Mouse (Mus musculus): ENCODE measurements around the gene Srsf10. TPM values are rescaled to one million over a fixed set of nuclear protein-coding genes. Genes with fewer than 3 reads are reported as not detected.

Gene Srsf10
- total and polyA plus RNA-seq, 2 experiments from 2014 or later: 61.0 to 147 TPM

GRCm38 (mm10) chr4:135882023-135882422, 26.5 kb downstream of the Srsf10 start:
- Histone ChIP-seq H3K27ac (no peak overlapping the region), H3K4me2 (ENCODE audit: low read depth, low read length) (no peak overlapping the region), H3K9ac (replicated peaks; ENCODE audit: low read length) (no peak overlapping the region), H3K36me3 (ENCODE audit: insufficient read depth, low read length) (no peaks in the 10 kb centered on the region), H3K9me3 (ENCODE audit: low read length) (no peaks in the 10 kb centered on the region), H3K4me3 (ENCODE audit: low read length) (no peak overlapping the region), H3K4me1 (ENCODE audit: insufficient read depth, low read length) (peaks cover under 1% of the 10 kb centered on the region; the same call in 1 of the 2 replicates), H3K27me3 (ENCODE audit: insufficient read depth, low read length) (no peaks in the 10 kb centered on the region)
- no peak for DNase-seq (ENCODE audit: low spot score)
- no peak for TF ChIP-seq CTCF (IDR thresholded peaks at IDR 0.05; ENCODE audit: low read depth)
- 84% methylated on average over 6 of the region's 6 CpGs for WGBS
- no peak for ATAC-seq

DNA sequence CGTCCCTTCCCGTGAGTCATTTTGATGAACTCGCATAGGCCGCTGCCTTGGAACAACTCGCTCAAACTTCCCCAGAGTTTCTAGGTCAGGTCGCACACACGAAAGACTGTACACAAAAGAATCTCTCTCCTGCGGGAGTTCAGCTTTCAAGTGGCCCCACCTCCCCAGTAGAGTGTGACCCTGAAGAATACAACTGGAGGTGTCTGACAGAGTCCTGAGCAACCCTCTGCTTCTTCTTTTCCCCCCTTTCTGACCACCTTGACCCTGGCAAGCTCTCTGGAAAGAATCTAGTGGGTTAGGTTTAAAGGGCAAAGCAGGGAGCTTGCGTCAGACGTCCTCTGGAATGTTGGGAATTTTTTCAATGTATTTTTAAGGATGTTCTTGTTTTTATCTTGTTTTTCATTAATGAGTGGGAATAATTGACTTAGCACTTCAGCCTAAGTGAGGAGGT, 27.9 kb downstream of the Srsf10 start:
- Histone ChIP-seq H3K36me3 (ENCODE audit: insufficient read depth, low read length) (no peaks in the 10 kb centered on the region), H3K4me3 (ENCODE audit: low read length) (no peak overlapping the region), H3K27me3 (ENCODE audit: insufficient read depth, low read length) (no peaks in the 10 kb centered on the region), H3K9ac (replicated peaks; ENCODE audit: low read length) (no peak overlapping the region), H3K4me1 (ENCODE audit: insufficient read depth, low read length) (no peaks in the 10 kb centered on the region), H3K27ac (no peak overlapping the region), H3K4me2 (ENCODE audit: low read depth, low read length) (no peak overlapping the region), H3K9me3 (ENCODE audit: low read length) (no peaks in the 10 kb centered on the region)
- TF ChIP-seq CTCF (IDR thresholded peaks at IDR 0.05; ENCODE audit: low read depth): no peak
- DNase-seq (ENCODE audit: low spot score) (no peak), ATAC-seq (no peak)
- 41% methylated on average over 10 of the region's 10 CpGs for WGBS

GRCm38 (mm10) chr4:135883881-135884516, 28.5 kb downstream of the Srsf10 start:
- H3K4me3 ChIP-seq (ENCODE audit: low read length): no peak overlapping the region
- no peak overlapping the region for H3K9ac ChIP-seq (replicated peaks; ENCODE audit: low read length)
- H3K9me3 ChIP-seq (ENCODE audit: low read length): no peaks in the 10 kb centered on the region
- H3K27ac ChIP-seq: no peak overlapping the region
- no peak for ATAC-seq
- no peaks in the 10 kb centered on the region for H3K4me1 ChIP-seq (ENCODE audit: insufficient read depth, low read length)
- TF ChIP-seq CTCF (IDR thresholded peaks at IDR 0.05; ENCODE audit: low read depth): no peak
- no peak for DNase-seq (ENCODE audit: low spot score)
- no peaks in the 10 kb centered on the region for H3K36me3 ChIP-seq (ENCODE audit: insufficient read depth, low read length)
- WGBS: 56% methylated on average over 7 of the region's 7 CpGs
- H3K27me3 ChIP-seq (ENCODE audit: insufficient read depth, low read length): no peaks in the 10 kb centered on the region
- H3K4me2 ChIP-seq (ENCODE audit: low read depth, low read length): no peak overlapping the region

- H3K27me3 ChIP-seq (ENCODE audit: insufficient read depth, low read length): no peaks in the 10 kb centered on the region
- H3K9ac ChIP-seq (replicated peaks; ENCODE audit: low read length): no peak overlapping the region
- WGBS: 51% methylated on average over 6 of the region's 6 CpGs
- H3K4me2 ChIP-seq (ENCODE audit: low read depth, low read length): no peak overlapping the region
- H3K27ac ChIP-seq: no peak overlapping the region
- no peaks in the 10 kb centered on the region for H3K36me3 ChIP-seq (ENCODE audit: insufficient read depth, low read length)
- TF ChIP-seq CTCF (IDR thresholded peaks at IDR 0.05; ENCODE audit: low read depth): no peak
- no peak overlapping the region for H3K4me3 ChIP-seq (ENCODE audit: low read length)
- DNase-seq (ENCODE audit: low spot score) (no peak), ATAC-seq (no peak)
- no peaks in the 10 kb centered on the region for H3K4me1 ChIP-seq (ENCODE audit: insufficient read depth, low read length)
- no peaks in the 10 kb centered on the region for H3K9me3 ChIP-seq (ENCODE audit: low read length)
Measured at GRCm38 (mm10) chr4:135884531-135884930, 29.0 kb downstream of the Srsf10 start.

DNA sequence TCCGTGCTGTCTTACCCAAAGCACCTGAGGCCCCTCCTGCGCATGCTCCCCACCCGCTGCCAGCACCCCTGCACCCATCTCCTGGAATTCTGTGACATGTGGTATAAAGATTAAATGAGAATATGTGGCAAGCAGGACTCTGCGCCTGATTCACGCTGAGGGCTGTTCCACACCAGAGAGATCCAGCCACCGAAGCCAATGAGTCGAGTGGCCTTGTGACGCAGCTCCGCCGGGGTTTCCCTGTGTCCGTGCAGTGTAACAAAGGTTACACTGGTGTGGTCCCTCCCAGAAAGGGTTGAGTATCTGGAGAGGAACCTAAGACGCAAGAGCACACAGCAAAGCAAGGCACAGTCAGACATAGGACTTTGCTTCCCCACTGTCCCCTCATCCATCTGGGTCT, 30.1 kb downstream of the Srsf10 start:
- 86% methylated on average over 12 of the region's 12 CpGs for WGBS
- no peak for DNase-seq (ENCODE audit: low spot score)
- no peak overlapping the region for H3K9ac ChIP-seq (replicated peaks; ENCODE audit: low read length)

DNA sequence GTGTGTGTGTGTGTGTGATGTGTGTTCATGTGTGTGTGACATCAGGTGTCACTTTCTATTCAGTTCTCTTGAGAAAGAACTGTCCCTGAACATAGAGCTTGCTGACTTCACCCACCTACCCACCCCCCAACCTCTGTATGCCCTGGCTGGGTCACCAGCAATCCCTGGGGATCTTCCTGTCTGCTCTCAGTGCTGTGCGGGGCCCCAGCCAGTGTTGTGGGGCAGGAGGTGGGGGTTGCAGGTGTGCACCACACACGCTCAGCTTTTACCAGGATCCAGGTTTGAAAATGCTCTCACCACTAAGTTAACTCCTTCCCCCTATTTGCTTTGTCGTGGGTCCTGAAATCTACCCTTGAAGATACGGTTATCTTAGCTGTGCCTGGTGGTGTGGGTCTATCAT, 30.6 kb downstream of the Srsf10 start:
- no peak overlapping the region for H3K9ac ChIP-seq (replicated peaks; ENCODE audit: low read length)
- DNase-seq (ENCODE audit: low spot score): no peak
- H3K4me1 ChIP-seq (ENCODE audit: insufficient read depth, low read length): no peaks in the 10 kb centered on the region
- H3K36me3 ChIP-seq (ENCODE audit: insufficient read depth, low read length): no peaks in the 10 kb centered on the region
- no peak overlapping the region for H3K4me3 ChIP-seq (ENCODE audit: low read length)
- ATAC-seq: no peak
- no peaks in the 10 kb centered on the region for H3K9me3 ChIP-seq (ENCODE audit: low read length)
- H3K27ac ChIP-seq: no peak overlapping the region
- no peaks in the 10 kb centered on the region for H3K27me3 ChIP-seq (ENCODE audit: insufficient read depth, low read length)
- no peak overlapping the region for H3K4me2 ChIP-seq (ENCODE audit: low read depth, low read length)
- 92% methylated on average over 4 of the region's 4 CpGs for WGBS
- no peak for TF ChIP-seq CTCF (IDR thresholded peaks at IDR 0.05; ENCODE audit: low read depth)

More for the DNA sequence above, 30.1 kb downstream of the Srsf10 start:
- ATAC-seq: no peak
- Histone ChIP-seq H3K4me2 (ENCODE audit: low read depth, low read length) (no peak overlapping the region), H3K36me3 (ENCODE audit: insufficient read depth, low read length) (no peaks in the 10 kb centered on the region), H3K27ac (no peak overlapping the region), H3K4me3 (ENCODE audit: low read length) (no peak overlapping the region), H3K9me3 (ENCODE audit: low read length) (no peaks in the 10 kb centered on the region), H3K4me1 (ENCODE audit: insufficient read depth, low read length) (no peaks in the 10 kb centered on the region), H3K27me3 (ENCODE audit: insufficient read depth, low read length) (no peaks in the 10 kb centered on the region)
- no peak for TF ChIP-seq CTCF (IDR thresholded peaks at IDR 0.05; ENCODE audit: low read depth)

DNA sequence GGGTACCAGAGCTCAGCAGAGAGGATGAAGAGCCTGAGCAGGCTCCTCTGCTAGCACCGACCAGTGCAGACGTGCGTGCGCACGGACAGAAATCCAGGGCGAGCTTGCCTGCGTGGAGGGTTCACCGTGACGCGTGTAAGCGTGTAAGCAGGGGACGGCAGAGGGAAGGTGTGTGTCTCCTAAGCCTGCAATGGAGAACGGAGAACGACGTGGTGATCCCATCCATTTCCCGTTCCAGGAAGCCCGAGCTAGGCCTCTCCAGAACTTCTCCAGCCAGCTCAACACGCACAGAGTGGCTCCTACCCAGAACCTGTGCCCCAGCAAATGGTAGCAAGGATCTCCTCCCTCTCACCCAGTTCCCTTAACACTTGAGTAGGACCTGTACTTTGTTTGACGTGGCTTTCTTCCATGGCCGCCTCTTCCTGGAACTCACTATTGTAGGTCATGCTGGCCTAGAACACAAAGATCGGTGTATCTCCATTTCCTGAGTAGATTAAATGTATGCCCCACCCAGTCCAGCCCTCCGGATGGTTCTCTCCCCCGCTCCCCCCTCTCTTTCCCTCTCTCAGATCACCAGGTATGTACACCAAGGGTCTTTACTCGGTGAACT, 33.0 kb downstream of the Srsf10 start:
- H3K27ac ChIP-seq: no peak overlapping the region
- ATAC-seq (no peak), DNase-seq (ENCODE audit: low spot score) (no peak)
- no peak for TF ChIP-seq CTCF (IDR thresholded peaks at IDR 0.05; ENCODE audit: low read depth)
- H3K4me3 ChIP-seq (ENCODE audit: low read length): no peak overlapping the region
- H3K9me3 ChIP-seq (ENCODE audit: low read length): no peaks in the 10 kb centered on the region
- H3K4me2 ChIP-seq (ENCODE audit: low read depth, low read length): no peak overlapping the region
- WGBS: 93% methylated on average over 24 of the region's 24 CpGs
- no peaks in the 10 kb centered on the region for H3K36me3 ChIP-seq (ENCODE audit: insufficient read depth, low read length)
- no peaks in the 10 kb centered on the region for H3K4me1 ChIP-seq (ENCODE audit: insufficient read depth, low read length)
- H3K9ac ChIP-seq (replicated peaks; ENCODE audit: low read length): no peak overlapping the region
- no peaks in the 10 kb centered on the region for H3K27me3 ChIP-seq (ENCODE audit: insufficient read depth, low read length)

All from hindbrain, postnatal 0 days (tissue).